In the genomic region with DNA sequence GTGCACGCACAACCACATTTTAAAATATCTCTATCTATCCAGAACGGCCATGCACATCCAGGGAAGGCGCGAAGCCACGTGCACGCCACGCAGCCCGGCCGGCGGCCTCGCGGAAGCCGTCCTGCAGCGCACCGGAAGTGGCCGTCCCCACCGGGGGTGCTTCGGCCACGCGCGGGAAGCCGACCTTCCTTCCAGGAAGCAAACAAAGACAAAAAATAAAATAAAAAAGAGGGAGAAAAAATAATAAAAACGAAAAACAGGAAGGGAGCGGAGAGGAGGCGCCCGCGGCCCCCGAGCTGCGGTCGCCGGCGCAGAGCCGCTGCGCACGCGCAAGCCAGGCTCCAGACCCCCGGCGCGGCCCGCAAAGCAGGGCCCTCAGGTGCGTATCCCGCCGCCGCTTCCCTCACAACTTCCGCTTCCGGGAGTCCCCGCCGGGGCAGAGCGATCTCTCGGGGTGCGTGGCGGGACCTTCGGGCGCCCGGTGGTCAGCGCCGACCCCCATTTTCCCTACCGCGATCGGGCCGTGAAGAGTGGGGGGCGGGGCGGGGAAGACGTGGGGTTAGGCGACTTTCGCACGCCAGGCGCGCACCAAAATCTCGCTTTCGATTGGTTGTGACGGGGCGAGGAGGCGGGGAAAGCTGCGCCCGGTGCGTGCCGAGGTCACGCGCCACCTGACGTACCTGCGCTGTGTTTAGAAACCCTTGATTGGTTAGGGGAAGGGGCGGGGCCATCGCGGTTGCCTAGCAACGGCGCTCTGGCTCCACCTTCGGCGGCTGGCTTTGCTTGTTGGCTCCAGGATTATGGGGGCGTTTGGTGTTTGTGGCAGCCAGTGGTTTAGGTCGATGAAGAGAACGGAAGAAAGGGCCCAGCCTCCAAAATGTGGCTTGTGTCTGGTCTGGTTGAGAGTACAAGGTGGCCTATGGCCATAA, we compare ENCODE assay signal across 8 mouse cellular contexts. TPM values are rescaled to one million over a fixed set of nuclear protein-coding genes. Genes with fewer than 3 reads are reported as not detected.
DNase-seq lines count a peak whose midpoint lies in the region; ATAC-seq and TF ChIP-seq lines count a peak whose summit lies in the region.

A gene (plus strand): TSS at position 140 of the 929 bp plus-strand sequence.

- no peaks in the 10 kb centered on the region for H3K36me3 ChIP-seq in embryonic facial prominence, embryonic 14.5 days (ENCODE audit: control insufficient read depth, insufficient read depth, low read length)
- H3K36me3 ChIP-seq in limb, embryonic 14.5 days (ENCODE audit: control insufficient read depth, insufficient read depth, low read length), result no peaks in the 10 kb centered on the region
- no peaks in the 10 kb centered on the region for H3K36me3 ChIP-seq in midbrain, postnatal 0 days (ENCODE audit: insufficient read depth, low read length)

- H3K9me3 ChIP-seq in embryonic facial prominence, embryonic 14.5 days (ENCODE audit: control insufficient read depth, low read length), result 0 out of 2 replicates have a peak, but pooled peaks cover 3% of the 10 kb centered on the region
- no peaks in the 10 kb centered on the region for H3K9me3 ChIP-seq in limb, embryonic 14.5 days (ENCODE audit: control insufficient read depth, low read length)
- H3K9me3 ChIP-seq in midbrain, postnatal 0 days (ENCODE audit: low read length), result no peaks in the 10 kb centered on the region

- H3K27ac ChIP-seq in embryonic facial prominence, embryonic 14.5 days (replicated peaks; ENCODE audit: low read depth, low read length), result peak within 1 kb of the TSS; percentile 97
- peak within 1 kb of the TSS; percentile 92 for H3K27ac ChIP-seq in limb, embryonic 14.5 days (replicated peaks; ENCODE audit: low read depth, low read length)
- peak within 1 kb of the TSS; percentile 95 for H3K27ac ChIP-seq in midbrain, postnatal 0 days (ENCODE audit: low read depth, low read length)

- under 1% methylated on average over 74 of the region's 92 CpGs for WGBS in embryonic facial prominence, embryonic 14.5 days
- WGBS in limb, embryonic 14.5 days, result under 1% methylated on average over 90 of the region's 92 CpGs
- WGBS in midbrain, postnatal 0 days, result 0% methylated on average over 87 of the region's 92 CpGs

- TF ChIP-seq CTCF in midbrain, postnatal 0 days (IDR thresholded peaks at IDR 0.05), result peak; percentile 43

- no peaks in the 10 kb centered on the region for H3K27me3 ChIP-seq in embryonic facial prominence, embryonic 14.5 days (replicated peaks; ENCODE audit: control insufficient read depth, insufficient read depth, low read length)
- no peaks in the 10 kb centered on the region for H3K27me3 ChIP-seq in limb, embryonic 14.5 days (ENCODE audit: control insufficient read depth, insufficient read depth, low read length)
- no peaks in the 10 kb centered on the region for H3K27me3 ChIP-seq in midbrain, postnatal 0 days (ENCODE audit: insufficient read depth, low read length)

- H3K4me2 ChIP-seq in embryonic facial prominence, embryonic 14.5 days (ENCODE audit: low read depth, low read length), result peak within 1 kb of the TSS; percentile 94
- peak within 1 kb of the TSS; percentile 93 for H3K4me2 ChIP-seq in limb, embryonic 14.5 days (replicated peaks; ENCODE audit: low read depth, low read length, severe bottlenecking)
- peak within 1 kb of the TSS; percentile 57 for H3K4me2 ChIP-seq in midbrain, postnatal 0 days (ENCODE audit: low read depth, low read length, poor library complexity, severe bottlenecking)

- DNase-seq in 3T3-L1 (ENCODE audit: low read depth, low spot score), result peak; percentile 99
- peak; percentile 95 to 96 for DNase-seq in adrenal gland, postnatal 4 days (ENCODE audit: low spot score in 2 of 2)
- DNase-seq in embryonic facial prominence, embryonic 14.5 days (ENCODE audit: low spot score), result peak; percentile 99
- DNase-seq in heart, adult 8-10 months (ENCODE audit: low spot score), result peak; percentile 97
- DNase-seq in kidney, adult 9 months, result peak; percentile 99
- peak; percentile 100 for DNase-seq in limb, embryonic 14.5 days (ENCODE audit: low spot score)
- DNase-seq in midbrain, postnatal 0 days (ENCODE audit: low spot score), result peak; percentile 99
- peak; percentile 96 to 98 for DNase-seq in spleen, postnatal 14 days (ENCODE audit: low spot score in 2 of 2)

- peaks cover 13% of the 10 kb centered on the region for H3K4me1 ChIP-seq in embryonic facial prominence, embryonic 14.5 days (ENCODE audit: control insufficient read depth, insufficient read depth, low read length)
- H3K4me1 ChIP-seq in limb, embryonic 14.5 days (ENCODE audit: control insufficient read depth, insufficient read depth, low read length), result peaks cover 12% of the 10 kb centered on the region
- 0 out of 2 replicates have a peak, but pooled peaks cover 4% of the 10 kb centered on the region for H3K4me1 ChIP-seq in midbrain, postnatal 0 days (ENCODE audit: insufficient read depth, low read length)

- peak within 1 kb of the TSS; percentile 76 for H3K4me3 ChIP-seq in embryonic facial prominence, embryonic 14.5 days (ENCODE audit: low read depth, low read length)
- peak within 1 kb of the TSS; percentile 75 for H3K4me3 ChIP-seq in limb, embryonic 14.5 days (replicated peaks; ENCODE audit: low read length)
- H3K4me3 ChIP-seq in midbrain, postnatal 0 days (ENCODE audit: low read depth, low read length), result peak within 1 kb of the TSS; percentile 75

- peak; percentile 95 for ATAC-seq in embryonic facial prominence, embryonic 14.5 days (ENCODE audit: low read depth)
- peak; percentile 95 for ATAC-seq in limb, embryonic 14.5 days (ENCODE audit: low FRiP score, low read depth)
- ATAC-seq in midbrain, postnatal 0 days (ENCODE audit: low FRiP score), result peak; percentile 94

- peak; percentile 74; the same call in 1 of the 2 replicates for TF ChIP-seq POLR2A in limb, embryonic 14.5 days (IDR thresholded peaks at IDR 0.05; ENCODE audit: borderline replicate concordance, extremely low read depth, insufficient read depth, insufficient read length)

- peak within 1 kb of the TSS; percentile 92 for H3K9ac ChIP-seq in embryonic facial prominence, embryonic 14.5 days (ENCODE audit: low read depth, low read length)
- H3K9ac ChIP-seq in limb, embryonic 14.5 days (ENCODE audit: low read depth, low read length, severe bottlenecking), result peak within 1 kb of the TSS; percentile 91
- H3K9ac ChIP-seq in midbrain, postnatal 0 days (replicated peaks; ENCODE audit: low read length, poor library complexity, severe bottlenecking), result peak within 1 kb of the TSS; percentile 83

RNA-seq across cellular contexts. Expression of the gene that starts here (rescaled TPM):
- total RNA-seq in adrenal gland, postnatal 4 days (2021), result 10 to 100 TPM; 13.9 to 15.9 TPM
- 6.6 and 7.3 TPM in 2 replicates for polyA plus RNA-seq in embryonic facial prominence, embryonic 14.5 days (2014; fragmentation: Nextera tagmentation; extraction: Ambion mirVana)
- 1 to 10 TPM; 4.8 to 7.8 (median 5.8) TPM for total RNA-seq in heart, adult 8-10 months (2022)
- polyA plus RNA-seq in limb, embryonic 14.5 days (2012; rRNA removed), result 14.8 and 15.8 TPM in 2 replicates
- polyA plus RNA-seq in limb, embryonic 14.5 days (2014; fragmentation: Nextera tagmentation; extraction: Ambion mirVana), result 7.9 and 8.5 TPM in 2 replicates
- total RNA-seq in midbrain, postnatal 0 days (2014; rRNA removed), result 17.3 and 27.0 TPM in 2 replicates
- polyA plus RNA-seq in midbrain, postnatal 0 days (2015; fragmentation: Nextera tagmentation; extraction: Ambion mirVana), result 14.7 and 15.5 TPM in 2 replicates

Comparison
In these comparisons a context has a peak if more than half of its experiments do, and no peak if none do; other contexts are left out.
1. Peak in every context shown above with its lines: DNase-seq, ATAC-seq, H3K4me3 ChIP-seq and H3K27ac ChIP-seq.